Mouse (Mus musculus) kidney, postnatal 4 days (tissue): ENCODE data around the gene Pde6h.

Source experiments
- DNase-seq, 2 experiments: peaks; one replicate each; pipeline ENCODE4 v3.0.0; 2021; ENCODE audit warnings: mixed read lengths in 2 of 2

Gene Pde6h

GRCm38 (mm10) chr6:136923532-136923931 is at the start of gene Pde6h:
Pde6h (plus strand) TSS chr6:136923832.
- DNase-seq, result no peak

- no peak for DNase-seq
Observed at GRCm38 (mm10) chr6:136874599-136874998, 49.0 kb upstream of the Pde6h start.

- DNase-seq, result peak; percentile 69 to 75
Observed at GRCm38 (mm10) chr6:136875670-136876069, 48.0 kb upstream of the Pde6h start, which contains the start of gene Mgp. Mgp (minus strand) TSS chr6:136875823.

- no peak for DNase-seq
Observed at GRCm38 (mm10) chr6:136881678-136882077, 42.0 kb upstream of the Pde6h start.

GRCm38 (mm10) chr6:136883431-136883915 is 40.2 kb upstream of the Pde6h start:
- peak; percentile 69 to 76 for DNase-seq

- no peak for DNase-seq
Observed at GRCm38 (mm10) chr6:136883961-136884360, 39.7 kb upstream of the Pde6h start.

GRCm38 (mm10) chr6:136884766-136885165 is 38.9 kb upstream of the Pde6h start:
- DNase-seq, result peak in 1 of 2 experiments; percentile 47

- DNase-seq, result peak; percentile 61 to 74
Observed at GRCm38 (mm10) chr6:136887854-136888253, 35.8 kb upstream of the Pde6h start.

GRCm38 (mm10) chr6:136889067-136889466 is 34.6 kb upstream of the Pde6h start:
- DNase-seq, result no peak

- DNase-seq, result no peak
Observed at GRCm38 (mm10) chr6:136889554-136889953, 34.1 kb upstream of the Pde6h start.

- DNase-seq, result no peak
Observed at GRCm38 (mm10) chr6:136892002-136892401, 31.6 kb upstream of the Pde6h start.

- peak; percentile 62 to 72 for DNase-seq
Observed at GRCm38 (mm10) chr6:136894532-136895339, 28.9 kb upstream of the Pde6h start.

GRCm38 (mm10) chr6:136897789-136898188 is 25.8 kb upstream of the Pde6h start:
- DNase-seq, result no peak

- DNase-seq, result peak in 1 of 2 experiments; percentile 46
Observed at GRCm38 (mm10) chr6:136898222-136898621, 25.4 kb upstream of the Pde6h start.

- DNase-seq, result no peak
Observed at GRCm38 (mm10) chr6:136898954-136899353, 24.7 kb upstream of the Pde6h start.

- DNase-seq, result no peak
Observed at GRCm38 (mm10) chr6:136900369-136901009, 23.1 kb upstream of the Pde6h start.

- no peak for DNase-seq
Observed at GRCm38 (mm10) chr6:136901010-136901409, 22.6 kb upstream of the Pde6h start.

- no peak for DNase-seq
Observed at GRCm38 (mm10) chr6:136902527-136902926, 21.1 kb upstream of the Pde6h start.

- no peak for DNase-seq
Observed at GRCm38 (mm10) chr6:136903885-136904470, 19.7 kb upstream of the Pde6h start.

- DNase-seq, result no peak
Observed at GRCm38 (mm10) chr6:136906283-136906936, 17.2 kb upstream of the Pde6h start.

GRCm38 (mm10) chr6:136906937-136907293 is 16.7 kb upstream of the Pde6h start:
- no peak for DNase-seq

- peak in 1 of 2 experiments; percentile 38 for DNase-seq
Observed at GRCm38 (mm10) chr6:136910247-136910890, 13.3 kb upstream of the Pde6h start.
